Mouse (Mus musculus): ENCODE results near the gene 2210016F16Rik. TPM values are rescaled to one million over a fixed set of nuclear protein-coding genes. Genes with fewer than 3 reads are reported as not detected.
"Not testable (repeated sequence)": the region's sequence is repeated elsewhere in the genome, so short reads cannot be mapped to it uniquely, and the experiment has no call there.

Gene 2210016F16Rik
- polyA plus RNA-seq, 1 experiment, result 3.4 TPM

DNA sequence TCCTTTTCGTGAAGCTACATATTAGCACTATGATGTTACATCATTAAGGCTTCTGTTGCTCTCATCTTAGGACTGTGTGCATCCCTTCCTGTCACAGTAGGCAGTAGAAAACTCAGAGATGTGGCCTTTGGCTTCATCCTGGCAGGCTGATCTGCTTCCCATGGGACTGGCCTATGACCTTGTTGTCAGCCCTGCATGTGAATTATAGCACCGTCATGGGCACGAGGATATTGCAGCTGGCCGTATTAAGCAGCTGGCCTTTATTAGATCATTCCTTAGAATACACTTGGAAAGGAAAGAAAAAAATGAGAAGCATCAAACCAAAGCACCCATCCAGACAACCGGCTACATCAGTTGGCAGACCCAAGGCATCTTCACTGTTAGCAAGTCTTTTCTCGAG, 30.3 kb upstream of the 2210016F16Rik start:
- H3K27ac ChIP-seq (ENCODE audit: control insufficient read depth, insufficient read depth, low read depth, low read length), result no peak overlapping the region
- no peaks in the 10 kb centered on the region for H3K36me3 ChIP-seq (ENCODE audit: control insufficient read depth, insufficient read depth, low read length)
- H3K27me3 ChIP-seq (ENCODE audit: control insufficient read depth, insufficient read depth, low read length), result no peaks in the 10 kb centered on the region
- H3K4me3 ChIP-seq (ENCODE audit: control insufficient read depth, low read depth, low read length), result no peak overlapping the region
- H3K4me1 ChIP-seq (ENCODE audit: control insufficient read depth, insufficient read depth, low read length), result no peaks in the 10 kb centered on the region
- TF ChIP-seq POLR2A (IDR thresholded peaks at IDR 0.05; ENCODE audit: control insufficient read depth, low read depth, low read length) (no peak), CTCF (IDR thresholded peaks at IDR 0.05; ENCODE audit: control insufficient read depth, insufficient read depth, insufficient replicate concordance, low read depth, low read length) (no peak)

DNA sequence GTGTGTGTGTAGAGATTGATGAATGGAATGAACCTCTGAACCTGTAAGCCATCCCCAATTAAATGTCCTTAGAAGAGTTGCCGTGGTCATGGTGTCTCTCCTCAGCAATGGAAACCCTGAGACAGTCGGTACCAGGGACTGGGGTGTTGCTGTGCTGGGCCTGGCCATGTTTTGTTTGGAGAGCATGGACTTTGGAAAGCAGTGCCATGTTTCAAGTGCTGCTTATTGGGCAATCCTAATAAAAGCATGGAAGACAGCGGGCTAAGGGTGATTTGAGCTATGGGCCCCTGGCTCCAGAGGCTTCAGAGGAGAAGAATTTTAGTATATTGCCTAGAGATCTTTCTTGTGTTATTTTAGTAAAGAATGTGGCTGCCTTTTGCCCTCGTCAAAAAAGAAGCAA, 26.0 kb upstream of the 2210016F16Rik start:
- Histone ChIP-seq H3K36me3 (ENCODE audit: control insufficient read depth, insufficient read depth, low read length) (no peaks in the 10 kb centered on the region), H3K4me1 (ENCODE audit: control insufficient read depth, insufficient read depth, low read length) (no peaks in the 10 kb centered on the region), H3K27me3 (ENCODE audit: control insufficient read depth, insufficient read depth, low read length) (no peaks in the 10 kb centered on the region), H3K27ac (ENCODE audit: control insufficient read depth, insufficient read depth, low read depth, low read length) (no peak overlapping the region), H3K4me3 (ENCODE audit: control insufficient read depth, low read depth, low read length) (no peak overlapping the region)
- no peak for TF ChIP-seq POLR2A (IDR thresholded peaks at IDR 0.05; ENCODE audit: control insufficient read depth, low read depth, low read length)
- TF ChIP-seq CTCF (IDR thresholded peaks at IDR 0.05; ENCODE audit: control insufficient read depth, insufficient read depth, insufficient replicate concordance, low read depth, low read length), result no peak

DNA sequence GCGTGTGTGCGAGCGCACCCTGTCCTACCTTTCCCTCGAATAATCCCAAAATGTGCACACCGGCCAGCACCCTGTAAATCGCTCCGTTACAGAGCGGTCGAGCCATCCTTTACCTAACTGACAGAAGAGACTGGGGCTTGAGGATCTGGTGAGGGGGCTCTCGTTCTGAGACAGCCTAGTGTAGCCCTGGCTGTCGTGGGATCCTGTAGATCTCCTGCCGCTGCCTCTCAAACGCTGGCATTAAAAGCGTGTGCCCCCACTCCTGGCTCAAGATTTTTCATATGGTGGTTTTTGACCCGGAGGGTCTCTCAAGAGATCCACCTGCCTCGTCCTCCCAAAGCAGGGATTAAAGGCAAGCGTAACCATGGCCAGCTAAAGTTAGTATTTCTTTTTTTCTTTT, 18.2 kb upstream of the 2210016F16Rik start, which contains the start of gene Hnrnpk:
Hnrnpk (minus strand) TSS at position 101 of the 400 bp plus-strand sequence.
- Histone ChIP-seq H3K27ac (ENCODE audit: control insufficient read depth, insufficient read depth, low read depth, low read length) (peak within 1 kb of the TSS; percentile 100), H3K4me3 (ENCODE audit: control insufficient read depth, low read depth, low read length) (peak within 1 kb of the TSS; percentile 99)
- H3K36me3 ChIP-seq (ENCODE audit: control insufficient read depth, insufficient read depth, low read length); H3K27me3 ChIP-seq (ENCODE audit: control insufficient read depth, insufficient read depth, low read length); H3K4me1 ChIP-seq (ENCODE audit: control insufficient read depth, insufficient read depth, low read length): not testable (repeated sequence)

DNA sequence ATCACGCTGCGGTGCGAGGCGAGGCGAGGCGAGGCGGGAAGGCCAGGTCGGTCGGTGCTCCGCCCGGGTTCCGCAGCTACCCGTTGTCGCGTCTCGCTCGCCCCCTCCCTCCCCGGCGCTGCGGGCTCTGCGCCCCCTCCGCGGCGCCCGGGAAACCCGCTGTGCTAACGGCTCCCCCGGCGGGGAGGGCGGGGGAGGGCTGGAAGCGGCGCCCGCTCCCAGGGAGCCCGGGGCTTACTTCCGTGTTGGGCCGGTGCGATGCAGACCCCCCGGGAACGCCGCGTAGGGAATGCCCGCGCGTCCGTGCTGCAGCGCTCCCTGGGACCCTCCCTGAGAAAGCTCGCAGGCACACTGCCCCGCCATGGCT, 17.7 kb upstream of the 2210016F16Rik start:
- no peak for TF ChIP-seq POLR2A (IDR thresholded peaks at IDR 0.05; ENCODE audit: control insufficient read depth, low read depth, low read length)
- no peak for TF ChIP-seq CTCF (IDR thresholded peaks at IDR 0.05; ENCODE audit: control insufficient read depth, insufficient read depth, insufficient replicate concordance, low read depth, low read length)
- Histone ChIP-seq H3K36me3 (ENCODE audit: control insufficient read depth, insufficient read depth, low read length) (no peaks in the 10 kb centered on the region; the same call in 1 of the 2 replicates), H3K4me1 (ENCODE audit: control insufficient read depth, insufficient read depth, low read length) (peaks cover 7% of the 10 kb centered on the region), H3K27ac (ENCODE audit: control insufficient read depth, insufficient read depth, low read depth, low read length) (peak overlapping the region; percentile 100), H3K27me3 (ENCODE audit: control insufficient read depth, insufficient read depth, low read length) (no peaks in the 10 kb centered on the region), H3K4me3 (ENCODE audit: control insufficient read depth, low read depth, low read length) (peak overlapping the region; percentile 99)

DNA sequence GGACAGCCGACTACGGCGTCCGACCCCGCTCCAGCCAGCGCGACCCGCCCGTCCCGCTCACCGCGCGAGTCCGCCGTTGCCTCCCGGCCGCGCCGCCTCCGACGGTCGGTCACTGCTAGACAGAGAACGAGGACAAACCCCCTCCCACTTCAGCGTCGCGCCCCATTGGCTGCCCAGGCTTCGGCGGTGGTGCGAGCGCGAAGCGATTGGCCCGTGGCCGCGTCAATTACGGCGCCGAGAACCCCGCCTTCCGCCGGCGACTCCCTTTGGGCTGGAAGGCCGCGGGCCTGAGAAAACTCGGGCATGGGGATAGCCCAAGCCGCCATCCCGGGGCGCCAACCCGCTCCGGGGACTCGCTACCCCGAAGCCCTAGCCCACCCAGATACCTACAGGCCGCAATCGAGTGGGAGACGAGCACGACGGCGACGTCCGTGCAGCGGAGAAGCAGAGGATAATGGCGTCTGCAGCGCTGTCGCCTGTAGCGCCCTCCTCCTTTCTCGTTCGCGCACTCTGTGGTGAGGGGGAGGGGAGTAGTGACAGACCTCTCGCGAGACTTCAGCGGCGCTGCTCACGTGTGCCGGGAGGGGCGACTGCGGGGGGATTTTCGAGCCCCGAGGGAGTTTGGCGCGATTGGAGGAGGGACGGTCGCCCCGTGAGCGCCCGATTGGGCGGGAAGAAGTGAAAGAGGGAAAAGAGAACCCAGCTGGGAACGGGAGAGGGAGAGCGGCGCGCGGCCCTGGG, 17.1 kb upstream of the 2210016F16Rik start, which contains the start of gene Rmi1:
Rmi1 (plus strand) TSS at position 246 of the 741 bp plus-strand sequence.
- peak; percentile 99 for TF ChIP-seq POLR2A (IDR thresholded peaks at IDR 0.05; ENCODE audit: control insufficient read depth, low read depth, low read length)
- TF ChIP-seq CTCF (IDR thresholded peaks at IDR 0.05; ENCODE audit: control insufficient read depth, insufficient read depth, insufficient replicate concordance, low read depth, low read length), result peak; percentile 11; the same call in 1 of the 2 replicates
- peak within 1 kb of the TSS; percentile 100 for H3K27ac ChIP-seq (ENCODE audit: control insufficient read depth, insufficient read depth, low read depth, low read length)
- H3K4me3 ChIP-seq (ENCODE audit: control insufficient read depth, low read depth, low read length), result peak within 1 kb of the TSS; percentile 99
- peaks cover 7% of the 10 kb centered on the region for H3K4me1 ChIP-seq (ENCODE audit: control insufficient read depth, insufficient read depth, low read length)
- no peaks in the 10 kb centered on the region; the same call in 1 of the 2 replicates for H3K36me3 ChIP-seq (ENCODE audit: control insufficient read depth, insufficient read depth, low read length)
- H3K27me3 ChIP-seq (ENCODE audit: control insufficient read depth, insufficient read depth, low read length), result no peaks in the 10 kb centered on the region

DNA sequence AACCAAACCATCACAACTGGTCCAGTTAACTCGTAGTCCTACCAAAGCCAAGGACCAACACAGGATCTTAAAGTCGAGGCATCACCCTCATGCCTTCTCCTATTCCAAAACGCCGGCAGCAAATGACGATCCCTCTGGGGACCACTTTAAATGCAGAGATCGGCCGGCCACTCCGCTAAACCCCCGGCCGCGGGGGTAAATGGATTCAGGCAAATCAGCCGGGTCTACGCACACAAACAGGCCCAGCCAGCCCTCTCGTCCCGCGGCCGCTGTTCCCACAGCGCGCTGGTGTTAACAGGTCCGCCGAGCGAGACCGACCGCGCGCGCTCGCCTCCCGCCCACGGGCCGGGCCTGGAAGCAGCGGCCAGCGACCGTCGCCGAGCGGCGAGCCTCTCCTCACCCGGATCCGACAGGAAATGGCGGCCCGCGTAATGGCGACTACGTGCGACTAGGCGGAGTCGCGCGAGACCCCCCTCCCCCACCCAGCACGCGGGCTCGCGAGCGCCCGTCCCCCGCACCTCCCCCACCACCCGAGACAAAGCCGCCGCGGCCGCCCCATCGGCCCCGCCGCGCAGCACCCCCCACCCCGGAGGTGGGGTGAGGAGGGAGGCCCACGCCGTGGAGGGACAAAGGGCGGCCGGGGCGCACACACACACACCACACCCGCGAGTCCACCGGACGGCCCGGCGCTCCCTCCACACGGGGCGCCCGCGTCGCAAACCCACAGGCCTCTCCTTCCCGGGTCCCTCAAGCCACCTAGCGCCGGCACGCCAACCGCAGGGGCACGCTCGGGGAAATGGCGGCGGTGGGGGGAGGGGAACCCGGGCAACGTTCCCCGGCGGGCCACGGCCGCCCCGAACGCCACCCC, 16.3 kb upstream of the 2210016F16Rik start:
- TF ChIP-seq CTCF (IDR thresholded peaks at IDR 0.05; ENCODE audit: control insufficient read depth, insufficient read depth, insufficient replicate concordance, low read depth, low read length) (no peak), POLR2A (IDR thresholded peaks at IDR 0.05; ENCODE audit: control insufficient read depth, low read depth, low read length) (no peak; the same call in 1 of the 2 replicates)
- Histone ChIP-seq H3K27ac (ENCODE audit: control insufficient read depth, insufficient read depth, low read depth, low read length) (peak overlapping the region; percentile 100), H3K36me3 (ENCODE audit: control insufficient read depth, insufficient read depth, low read length) (no peaks in the 10 kb centered on the region; the same call in 1 of the 2 replicates), H3K27me3 (ENCODE audit: control insufficient read depth, insufficient read depth, low read length) (no peaks in the 10 kb centered on the region), H3K4me3 (ENCODE audit: control insufficient read depth, low read depth, low read length) (peak overlapping the region; percentile 99), H3K4me1 (ENCODE audit: control insufficient read depth, insufficient read depth, low read length) (peaks cover 7% of the 10 kb centered on the region)

DNA sequence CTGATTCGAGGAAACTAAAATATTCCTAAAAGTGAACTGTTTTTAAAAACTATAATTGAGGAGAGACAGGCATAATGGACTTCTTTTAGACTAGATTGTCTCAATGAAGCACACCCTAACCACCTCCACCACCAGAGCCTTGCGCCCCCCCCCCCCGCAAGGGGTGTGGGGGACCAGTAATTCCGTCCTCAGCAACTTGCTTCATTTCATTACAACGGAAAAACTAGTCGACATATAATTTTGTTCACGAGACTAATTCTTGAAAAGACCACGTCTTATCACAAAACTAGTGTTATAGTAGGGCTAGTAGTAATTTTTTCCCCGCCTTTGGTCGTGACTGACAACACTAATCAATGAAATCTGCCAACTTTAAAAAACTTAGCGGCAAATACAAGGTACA, 15.6 kb upstream of the 2210016F16Rik start:
- Histone ChIP-seq H3K36me3 (ENCODE audit: control insufficient read depth, insufficient read depth, low read length) (no peaks in the 10 kb centered on the region; the same call in 1 of the 2 replicates), H3K27me3 (ENCODE audit: control insufficient read depth, insufficient read depth, low read length) (no peaks in the 10 kb centered on the region), H3K27ac (ENCODE audit: control insufficient read depth, insufficient read depth, low read depth, low read length) (no peak overlapping the region; the same call in 1 of the 2 replicates), H3K4me1 (ENCODE audit: control insufficient read depth, insufficient read depth, low read length) (peaks cover 7% of the 10 kb centered on the region), H3K4me3 (ENCODE audit: control insufficient read depth, low read depth, low read length) (peak overlapping the region; percentile 99)
- TF ChIP-seq CTCF (IDR thresholded peaks at IDR 0.05; ENCODE audit: control insufficient read depth, insufficient read depth, insufficient replicate concordance, low read depth, low read length), result no peak
- no peak for TF ChIP-seq POLR2A (IDR thresholded peaks at IDR 0.05; ENCODE audit: control insufficient read depth, low read depth, low read length)
